Mouse (Mus musculus): Measurements from ENCODE around the gene Mrpl17. TPM values are rescaled to one million over a fixed set of nuclear protein-coding genes. Genes with fewer than 3 reads are reported as not detected.

Mrpl17 gene
- total and polyA plus RNA-seq, 2 experiments from 2014 or later, result 18.6 to 173 TPM

- Histone ChIP-seq H3K4me1 (ENCODE audit: insufficient read depth, low read length) (no peaks in the 10 kb centered on the region), H3K4me2 (ENCODE audit: low read depth, low read length, poor library complexity, severe bottlenecking) (no peak overlapping the region)
- WGBS, result 28% methylated on average over 49 of the region's 51 CpGs
These were observed 49.0 kb downstream of the Mrpl17 start for GRCm38 (mm10) chr7:105761813-105762484.

GRCm38 (mm10) chr7:105753281-105753680, 57.6 kb downstream of the Mrpl17 start:
- H3K9ac ChIP-seq (replicated peaks; ENCODE audit: low read length, poor library complexity, severe bottlenecking), result no peak overlapping the region
- ATAC-seq (ENCODE audit: low FRiP score), result 0 out of 2 replicates have a peak, but pooled peaks have one; percentile 1
- H3K4me1 ChIP-seq (ENCODE audit: insufficient read depth, low read length), result peaks cover 4% of the 10 kb centered on the region; the same call in 1 of the 2 replicates
- no peaks in the 10 kb centered on the region for H3K27me3 ChIP-seq (ENCODE audit: insufficient read depth, low read length)
- TF ChIP-seq CTCF (IDR thresholded peaks at IDR 0.05), result no peak
- WGBS, result 91% methylated on average over 10 of the region's 10 CpGs
- H3K4me2 ChIP-seq (ENCODE audit: low read depth, low read length, poor library complexity, severe bottlenecking), result no peak overlapping the region
- no peak overlapping the region for H3K27ac ChIP-seq (ENCODE audit: low read depth, low read length)
- H3K4me3 ChIP-seq (ENCODE audit: low read depth, low read length), result no peak overlapping the region
- DNase-seq (ENCODE audit: low spot score), result no peak
- H3K9me3 ChIP-seq (ENCODE audit: low read length), result no peaks in the 10 kb centered on the region
- H3K36me3 ChIP-seq (ENCODE audit: insufficient read depth, low read length), result peaks cover 60% of the 10 kb centered on the region

More at GRCm38 (mm10) chr7:105761813-105762484, 49.0 kb downstream of the Mrpl17 start:
- Histone ChIP-seq H3K9me3 (ENCODE audit: low read length) (no peaks in the 10 kb centered on the region), H3K27me3 (ENCODE audit: insufficient read depth, low read length) (no peaks in the 10 kb centered on the region), H3K27ac (ENCODE audit: low read depth, low read length) (peak overlapping the region; percentile 18; the same call in 1 of the 2 replicates), H3K9ac (replicated peaks; ENCODE audit: low read length, poor library complexity, severe bottlenecking) (no peak overlapping the region), H3K36me3 (ENCODE audit: insufficient read depth, low read length) (peaks cover 87% of the 10 kb centered on the region), H3K4me3 (ENCODE audit: low read depth, low read length) (no peak overlapping the region)
- DNase-seq (ENCODE audit: low spot score) (no peak), ATAC-seq (ENCODE audit: low FRiP score) (0 out of 2 replicates have a peak, but pooled peaks have one; percentile 14)
- TF ChIP-seq CTCF (IDR thresholded peaks at IDR 0.05), result no peak

Other genes starting within 250 kb of the Mrpl17 start
- 391 and 571 TPM in 2 replicates for gene Apbb1, start 229.4 kb downstream of the Mrpl17 start, total RNA-seq (2014; rRNA removed)
- 341 and 372 TPM in 2 replicates for gene Apbb1, start 229.4 kb downstream of the Mrpl17 start, polyA plus RNA-seq (2015; fragmentation: Nextera tagmentation; extraction: Ambion mirVana)
- not detected in 2 replicates for gene Hpx, start 211.0 kb downstream of the Mrpl17 start, total RNA-seq (2014; rRNA removed)
- 0.20 TPM in 1 of 2 replicates, not detected in the other for gene Hpx, start 211.0 kb downstream of the Mrpl17 start, polyA plus RNA-seq (2015; fragmentation: Nextera tagmentation; extraction: Ambion mirVana)
- 164 and 171 TPM in 2 replicates for gene Trim3, start 177.5 kb downstream of the Mrpl17 start, total RNA-seq (2014; rRNA removed)
- gene Trim3, start 177.5 kb downstream of the Mrpl17 start, polyA plus RNA-seq (2015; fragmentation: Nextera tagmentation; extraction: Ambion mirVana), result 108 and 109 TPM in 2 replicates
- 36.4 and 107 TPM in 2 replicates for gene Timm10b, start 171.0 kb downstream of the Mrpl17 start, total RNA-seq (2014; rRNA removed)
- gene Timm10b, start 171.0 kb downstream of the Mrpl17 start, polyA plus RNA-seq (2015; fragmentation: Nextera tagmentation; extraction: Ambion mirVana), result 170 and 179 TPM in 2 replicates
- 62.1 and 90.0 TPM in 2 replicates for gene Arfip2, start 170.7 kb downstream of the Mrpl17 start, total RNA-seq (2014; rRNA removed)
- gene Arfip2, start 170.7 kb downstream of the Mrpl17 start, polyA plus RNA-seq (2015; fragmentation: Nextera tagmentation; extraction: Ambion mirVana), result 84.9 and 95.3 TPM in 2 replicates
- 55.3 and 65.6 TPM in 2 replicates for gene Gm45799, start 170.5 kb downstream of the Mrpl17 start, total RNA-seq (2014; rRNA removed)
- gene Gm45799, start 170.5 kb downstream of the Mrpl17 start, polyA plus RNA-seq (2015; fragmentation: Nextera tagmentation; extraction: Ambion mirVana), result 11.3 and 23.7 TPM in 2 replicates
- 3.8 and 5.2 TPM in 2 replicates for gene Dnhd1, start 160.3 kb downstream of the Mrpl17 start, total RNA-seq (2014; rRNA removed)
- 1.8 and 1.9 TPM in 2 replicates for gene Dnhd1, start 160.3 kb downstream of the Mrpl17 start, polyA plus RNA-seq (2015; fragmentation: Nextera tagmentation; extraction: Ambion mirVana)
- gene Ilk, start 74.5 kb downstream of the Mrpl17 start, total RNA-seq (2014; rRNA removed), result 122 and 130 TPM in 2 replicates
- gene Ilk, start 74.5 kb downstream of the Mrpl17 start, polyA plus RNA-seq (2015; fragmentation: Nextera tagmentation; extraction: Ambion mirVana), result 139 and 154 TPM in 2 replicates
- 19.1 and 29.3 TPM in 2 replicates for gene Rrp8, start 73.7 kb downstream of the Mrpl17 start, total RNA-seq (2014; rRNA removed)
- gene Rrp8, start 73.7 kb downstream of the Mrpl17 start, polyA plus RNA-seq (2015; fragmentation: Nextera tagmentation; extraction: Ambion mirVana), result 16.1 and 19.4 TPM in 2 replicates
- 65.7 and 87.1 TPM in 2 replicates for gene Taf10, start 66.7 kb downstream of the Mrpl17 start, total RNA-seq (2014; rRNA removed)
- gene Taf10, start 66.7 kb downstream of the Mrpl17 start, polyA plus RNA-seq (2015; fragmentation: Nextera tagmentation; extraction: Ambion mirVana), result 91.2 and 102 TPM in 2 replicates
- gene Tpp1, start 58.9 kb downstream of the Mrpl17 start, total RNA-seq (2014; rRNA removed), result 38.3 and 66.8 TPM in 2 replicates
- 41.3 and 42.2 TPM in 2 replicates for gene Tpp1, start 58.9 kb downstream of the Mrpl17 start, polyA plus RNA-seq (2015; fragmentation: Nextera tagmentation; extraction: Ambion mirVana)
- gene Dchs1, start 23.4 kb downstream of the Mrpl17 start, total RNA-seq (2014; rRNA removed), result 101 and 105 TPM in 2 replicates
- 7.0 and 7.5 TPM in 2 replicates for gene Dchs1, start 23.4 kb downstream of the Mrpl17 start, polyA plus RNA-seq (2015; fragmentation: Nextera tagmentation; extraction: Ambion mirVana)
- gene Gm4070, start 142.9 kb upstream of the Mrpl17 start, total RNA-seq (2014; rRNA removed), result 1.0 and 4.9 TPM in 2 replicates
- 0.11 and 0.31 TPM in 2 replicates for gene Gm4070, start 142.9 kb upstream of the Mrpl17 start, polyA plus RNA-seq (2015; fragmentation: Nextera tagmentation; extraction: Ambion mirVana)

All from midbrain, postnatal 0 days (tissue).